Mouse (Mus musculus): ENCODE measurements around the gene Fam133b. TPM values are rescaled to one million over a fixed set of nuclear protein-coding genes. Genes with fewer than 3 reads are reported as not detected.
"Not testable (repeated sequence)": the region's sequence is repeated elsewhere in the genome, so short reads cannot be mapped to it uniquely, and the experiment has no call there.

The Fam133b gene
- polyA plus RNA-seq, 1 experiment from 2014 or later = 33.0 TPM

DNA sequence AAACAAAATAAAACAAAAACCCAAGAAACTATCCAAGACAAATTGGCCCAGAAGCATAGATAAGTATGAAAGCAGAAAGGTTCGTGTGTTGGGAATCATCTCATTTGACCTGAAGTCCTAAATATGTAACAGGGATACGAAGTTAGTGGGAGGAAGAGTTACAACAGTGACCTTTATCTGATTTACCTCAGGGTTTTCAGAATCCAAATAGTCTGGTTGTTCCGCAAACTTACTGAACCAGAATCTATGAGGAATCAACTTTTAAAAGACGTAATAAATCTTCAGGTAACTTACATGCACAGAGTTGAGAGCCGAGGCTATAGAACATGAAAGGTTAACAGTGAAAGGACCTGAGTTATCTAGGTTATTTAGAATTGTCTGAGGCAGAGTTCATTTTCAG is 55.1 kb downstream of the Fam133b start:
- WGBS (ENCODE audit: missing documents) = 93% methylated on average over 5 of the region's 5 CpGs
- H3K79me2 ChIP-seq (ENCODE audit: inconsistent target) = peaks cover 53% of the 10 kb centered on the region
- no peaks in the 10 kb centered on the region for H3K36me3 ChIP-seq (ENCODE audit: inconsistent target)
- H3K27ac ChIP-seq = no peak overlapping the region
- H3K4me3 ChIP-seq (ENCODE audit: inconsistent target) = no peak overlapping the region

DNA sequence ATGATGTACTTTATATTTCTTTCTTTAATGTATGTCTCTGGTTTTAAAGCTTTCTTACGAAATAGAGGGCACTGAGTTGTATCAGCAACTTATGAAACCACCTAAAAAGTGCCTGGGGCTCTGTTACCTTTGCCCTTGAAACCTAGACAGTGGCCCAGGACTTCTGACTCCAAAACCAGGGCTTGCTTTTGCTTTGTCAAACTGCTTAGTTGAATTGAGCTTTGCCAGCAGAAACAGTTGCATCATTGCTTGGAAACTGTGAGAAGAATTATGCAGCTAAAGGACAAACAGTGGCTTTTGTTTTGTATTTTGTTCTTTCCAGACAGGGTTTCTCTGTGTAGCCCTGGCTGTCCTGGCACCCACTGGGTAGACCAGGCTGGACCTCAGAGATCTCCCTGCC is 56.7 kb downstream of the Fam133b start:
- Histone ChIP-seq H3K4me3 (ENCODE audit: inconsistent target) (no peak overlapping the region), H3K79me2 (ENCODE audit: inconsistent target) (peaks cover 38% of the 10 kb centered on the region), H3K27ac (no peak overlapping the region), H3K36me3 (ENCODE audit: inconsistent target) (0 out of 2 replicates have a peak, but pooled peaks cover 14% of the 10 kb centered on the region)
- WGBS (ENCODE audit: missing documents) = 92% methylated on average over 1 of the region's 1 CpGs

DNA sequence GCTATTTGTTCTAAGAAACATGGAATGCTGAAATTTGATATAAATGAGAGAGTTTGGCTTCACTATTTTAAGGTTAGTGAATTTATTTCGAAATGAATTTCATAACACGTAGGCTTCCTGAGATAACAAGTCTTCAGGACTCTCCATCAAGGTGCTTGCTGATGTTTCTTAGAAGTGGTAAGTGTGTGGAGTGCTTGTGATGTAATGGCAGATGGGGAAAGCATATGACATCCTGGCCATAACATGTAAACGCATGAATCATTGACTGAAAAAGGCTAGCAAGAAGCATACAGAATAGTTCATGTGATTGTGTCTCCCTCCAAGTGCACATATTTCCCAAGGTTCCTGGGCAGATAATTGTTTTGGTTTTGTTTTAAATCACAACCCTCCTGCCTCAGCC is 57.2 kb downstream of the Fam133b start:
- 100% methylated on average over 3 of the region's 3 CpGs for WGBS (ENCODE audit: missing documents)
- H3K27ac ChIP-seq = no peak overlapping the region
- no peak overlapping the region for H3K4me3 ChIP-seq (ENCODE audit: inconsistent target)
- peaks cover 33% of the 10 kb centered on the region; the same call in 1 of the 2 replicates for H3K79me2 ChIP-seq (ENCODE audit: inconsistent target)
- peaks cover 19% of the 10 kb centered on the region; the same call in 1 of the 2 replicates for H3K36me3 ChIP-seq (ENCODE audit: inconsistent target)

- H3K27ac ChIP-seq = no peak overlapping the region
- no peaks in the 10 kb centered on the region for H3K79me2 ChIP-seq (ENCODE audit: inconsistent target)
- H3K36me3 ChIP-seq (ENCODE audit: inconsistent target) = peaks cover 53% of the 10 kb centered on the region
- H3K4me3 ChIP-seq (ENCODE audit: inconsistent target) = no peak overlapping the region
- 94% methylated on average over 9 of the region's 9 CpGs for WGBS (ENCODE audit: missing documents)
These were observed 63.5 kb downstream of the Fam133b start for GRCm38 (mm10) chr5:3607114-3607513.

GRCm38 (mm10) chr5:3609241-3609640 is 65.6 kb downstream of the Fam133b start:
- Histone ChIP-seq H3K79me2 (ENCODE audit: inconsistent target) (no peaks in the 10 kb centered on the region), H3K27ac (no peak overlapping the region), H3K36me3 (ENCODE audit: inconsistent target) (peaks cover 50% of the 10 kb centered on the region), H3K4me3 (ENCODE audit: inconsistent target) (no peak overlapping the region)
- 93% methylated on average over 7 of the region's 7 CpGs for WGBS (ENCODE audit: missing documents)

DNA sequence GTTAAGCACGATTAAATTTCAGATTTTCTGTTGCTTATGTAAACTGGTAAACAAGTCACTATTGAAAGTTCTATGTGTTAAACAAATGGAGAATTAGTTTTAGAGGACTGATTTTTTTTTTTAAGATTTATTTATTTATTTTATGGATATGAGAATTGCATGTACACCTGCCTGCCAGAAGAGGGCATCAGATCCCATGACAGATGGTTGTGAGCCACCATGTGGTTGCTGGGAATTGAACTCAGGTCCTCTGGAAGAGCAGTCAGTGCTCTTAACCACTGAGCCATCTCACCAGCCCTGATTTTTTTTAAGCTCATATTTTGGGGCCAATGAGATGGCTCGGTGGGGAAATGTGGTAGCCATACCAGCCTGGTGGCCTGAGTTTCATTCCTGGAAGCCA is 68.2 kb downstream of the Fam133b start:
- H3K36me3 ChIP-seq (ENCODE audit: inconsistent target) = peaks cover 34% of the 10 kb centered on the region
- H3K4me3 ChIP-seq (ENCODE audit: inconsistent target) = not testable (repeated sequence)
- 100% methylated on average over 2 of the region's 2 CpGs for WGBS (ENCODE audit: missing documents)

More for the DNA sequence above, 68.2 kb downstream of the Fam133b start:
- not testable (repeated sequence) for H3K27ac ChIP-seq; H3K79me2 ChIP-seq (ENCODE audit: inconsistent target)

Other genes with a start within 250 kb of the Fam133b start
- 15.0 to 53.3 TPM (median 24.2 TPM) in 3 replicates for gene Cdk6, start 202.3 kb upstream of the Fam133b start, polyA plus RNA-seq (2018)
- gene 1700109H08Rik, start 27.7 kb downstream of the Fam133b start, polyA plus RNA-seq (2018) = 0.38 to 0.91 TPM (median 0.49 TPM) in 3 replicates
- 7.6 to 13.0 TPM (median 8.2 TPM) in 3 replicates for gene Pex1, start 52.2 kb downstream of the Fam133b start, polyA plus RNA-seq (2018)
- 4.5 to 7.5 TPM (median 5.3 TPM) in 3 replicates for gene Rbm48, start 52.8 kb downstream of the Fam133b start, polyA plus RNA-seq (2018)
- not detected in 3 replicates for gene Tmbim7, start 107.3 kb downstream of the Fam133b start, polyA plus RNA-seq (2018)
- 60.5 to 147 TPM (median 87.0 TPM) in 3 replicates for gene Gatad1, start 113.4 kb downstream of the Fam133b start, polyA plus RNA-seq (2018)